Mouse (Mus musculus) midbrain, embryonic 13.5 days (tissue): Measurements from ENCODE around the gene Pdcd11. TPM values are rescaled to one million over a fixed set of nuclear protein-coding genes. Genes with fewer than 3 reads are reported as not detected.

Experiments used
- ATAC-seq: fragments of 200-750 bp; cut with Nextera tagmentation; 2 replicates; pipeline ENCODE4 v1.8.0; 2017; ENCODE audit warnings: mild to moderate bottlenecking, moderate TSS enrichment, moderate library complexity
- H3K27ac ChIP-seq: fragments of 300-500 bp; sonication (generic); 2 replicates; pipeline ENCODE4 v1.5.1; 2015; ENCODE audit warnings: inconsistent platforms, mild to moderate bottlenecking, moderate library complexity
- H3K27me3 ChIP-seq: fragments of 300-500 bp; sonication (generic); 2 replicates; pipeline ENCODE4 v1.6.1; 2015; ENCODE audit warnings: mild to moderate bottlenecking, inconsistent platforms
- H3K36me3 ChIP-seq: fragments of 300-500 bp; sonication (generic); 2 replicates; pipeline ENCODE4 v1.6.1; 2015; ENCODE audit warnings: mild to moderate bottlenecking, inconsistent platforms
- H3K4me1 ChIP-seq: fragments of 300-500 bp; sonication (generic); replicated peaks from 2 replicates; pipeline ENCODE4 v1.6.1; 2015; ENCODE audit warnings: inconsistent platforms
- H3K4me2 ChIP-seq: fragments of 300-500 bp; sonication (generic); replicated peaks from 2 replicates; pipeline ENCODE4 v1.6.1; 2015; ENCODE audit warnings: moderate library complexity, mild to moderate bottlenecking, inconsistent platforms
- H3K4me3 ChIP-seq: fragments of 300-500 bp; sonication (generic); replicated peaks from 2 replicates; pipeline ENCODE4 v1.5.1; 2015; ENCODE audit warnings: mild to moderate bottlenecking, inconsistent platforms
- H3K9ac ChIP-seq: fragments of 300-500 bp; sonication (generic); replicated peaks from 2 replicates; pipeline ENCODE4 v1.6.1; 2015; ENCODE audit warnings: mild to moderate bottlenecking, inconsistent platforms
- H3K9me3 ChIP-seq: fragments of 300-500 bp; sonication (generic); 2 replicates; pipeline ENCODE4 v1.6.1; 2016; ENCODE audit warnings: mild to moderate bottlenecking, inconsistent platforms
- WGBS: fragments of 180-500 bp; shearing (Covaris S2); methylation state at CpG from one replicate; pipeline ENCODE4 v1.1.7; 2015; 5-methylcytosine and 5-hydroxymethylcytosine counted together
- polyA plus RNA-seq: library from polyadenylated mRNA; unstranded; fragments of >200 nt; fragmentation: Nextera tagmentation; extraction: Ambion mirVana; gene quantifications from 2 replicates; pipeline ENCODE4 v1.2.1, GENCODE M21; 2015

Pdcd11 gene
- polyA plus RNA-seq, result 7.7 and 8.0 TPM in 2 replicates

GRCm38 (mm10) chr19:47090550-47091156, at the start of gene Pdcd11, which contains the start of gene Usmg5:
TSS of gene Pdcd11 (plus strand) at chr19:47090768.
TSS of gene Usmg5 (minus strand) at chr19:47090647.
- H3K4me3 ChIP-seq, result peak within 1 kb of the TSS; percentile 95
- H3K27ac ChIP-seq, result peak within 1 kb of the TSS; percentile 88
- peaks cover 29% of the 10 kb centered on the region for H3K36me3 ChIP-seq
- H3K9me3 ChIP-seq, result no peaks in the 10 kb centered on the region
- H3K4me2 ChIP-seq, result peak within 1 kb of the TSS; percentile 81
- WGBS, result under 1% methylated on average over 56 of the region's 56 CpGs
- H3K27me3 ChIP-seq, result no peaks in the 10 kb centered on the region
- peaks cover 31% of the 10 kb centered on the region for H3K4me1 ChIP-seq
- H3K9ac ChIP-seq, result peak within 1 kb of the TSS; percentile 93
- peak; percentile 100 for ATAC-seq

- no peak overlapping the region for H3K4me2 ChIP-seq
- H3K9ac ChIP-seq, result no peak overlapping the region
- H3K27ac ChIP-seq, result no peak overlapping the region
- no peaks in the 10 kb centered on the region for H3K9me3 ChIP-seq
- H3K27me3 ChIP-seq, result no peaks in the 10 kb centered on the region
- 98% methylated on average over 3 of the region's 3 CpGs for WGBS
- H3K4me3 ChIP-seq, result no peak overlapping the region
- H3K4me1 ChIP-seq, result no peaks in the 10 kb centered on the region; the same call in 1 of the 2 replicates
- H3K36me3 ChIP-seq, result peaks cover 66% of the 10 kb centered on the region
- no peak for ATAC-seq
Measured at GRCm38 (mm10) chr19:47043608-47044007, 47.0 kb upstream of the Pdcd11 start.

- H3K4me1 ChIP-seq, result peaks cover 16% of the 10 kb centered on the region
- H3K9ac ChIP-seq, result no peak overlapping the region
- H3K36me3 ChIP-seq, result peaks cover 43% of the 10 kb centered on the region
- no peaks in the 10 kb centered on the region for H3K9me3 ChIP-seq
- no peak for ATAC-seq
- H3K4me2 ChIP-seq, result no peak overlapping the region
- WGBS, result 97% methylated on average over 1 of the region's 1 CpGs
- H3K4me3 ChIP-seq, result no peak overlapping the region
- no peak overlapping the region for H3K27ac ChIP-seq
- H3K27me3 ChIP-seq, result no peaks in the 10 kb centered on the region
Measured at GRCm38 (mm10) chr19:47046343-47046742, 44.2 kb upstream of the Pdcd11 start.

GRCm38 (mm10) chr19:47047236-47047833, 43.2 kb upstream of the Pdcd11 start:
- no peak for ATAC-seq

GRCm38 (mm10) chr19:47049061-47049460, 41.5 kb upstream of the Pdcd11 start:
- H3K36me3 ChIP-seq, result peaks cover 35% of the 10 kb centered on the region
- no peak overlapping the region for H3K27ac ChIP-seq
- no peak for ATAC-seq
- H3K9ac ChIP-seq, result peak overlapping the region; percentile 80; the same call in 1 of the 2 replicates
- no peaks in the 10 kb centered on the region for H3K9me3 ChIP-seq
- WGBS, result 62% methylated on average over 4 of the region's 4 CpGs
- no peaks in the 10 kb centered on the region for H3K27me3 ChIP-seq
- peak overlapping the region; percentile 74 for H3K4me2 ChIP-seq
- H3K4me1 ChIP-seq, result peaks cover 16% of the 10 kb centered on the region
- H3K4me3 ChIP-seq, result peak overlapping the region; percentile 63; the same call in 1 of the 2 replicates

More at GRCm38 (mm10) chr19:47047236-47047833, 43.2 kb upstream of the Pdcd11 start:
- Histone ChIP-seq H3K27me3 (no peaks in the 10 kb centered on the region), H3K9me3 (no peaks in the 10 kb centered on the region), H3K36me3 (peaks cover 40% of the 10 kb centered on the region), H3K9ac (no peak overlapping the region), H3K4me1 (peaks cover 16% of the 10 kb centered on the region), H3K4me2 (no peak overlapping the region), H3K27ac (no peak overlapping the region), H3K4me3 (no peak overlapping the region)
- 91% methylated on average over 13 of the region's 13 CpGs for WGBS

GRCm38 (mm10) chr19:47049840-47050239, 40.7 kb upstream of the Pdcd11 start:
- Histone ChIP-seq H3K9ac (peak overlapping the region; percentile 80), H3K36me3 (peaks cover 28% of the 10 kb centered on the region), H3K4me2 (peak overlapping the region; percentile 74), H3K27ac (peak overlapping the region; percentile 90), H3K4me3 (peak overlapping the region; percentile 63), H3K27me3 (no peaks in the 10 kb centered on the region), H3K9me3 (no peaks in the 10 kb centered on the region), H3K4me1 (peaks cover 16% of the 10 kb centered on the region)
- 8% methylated on average over 7 of the region's 7 CpGs for WGBS
- ATAC-seq, result peak; percentile 50; the same call in 1 of the 2 replicates

- under 1% methylated on average over 74 of the region's 75 CpGs for WGBS
- H3K27ac ChIP-seq, result peak within 1 kb of the TSS; percentile 90
- peaks cover 16% of the 10 kb centered on the region for H3K4me1 ChIP-seq
- H3K4me3 ChIP-seq, result peak within 1 kb of the TSS; percentile 63
- H3K4me2 ChIP-seq, result peak within 1 kb of the TSS; percentile 74
- no peaks in the 10 kb centered on the region for H3K27me3 ChIP-seq
- H3K9ac ChIP-seq, result peak within 1 kb of the TSS; percentile 80
- ATAC-seq, result peak; percentile 93
- peaks cover 25% of the 10 kb centered on the region for H3K36me3 ChIP-seq
- no peaks in the 10 kb centered on the region for H3K9me3 ChIP-seq
Measured at GRCm38 (mm10) chr19:47050271-47051032, 40.1 kb upstream of the Pdcd11 start, which contains the start of gene Pcgf6. TSS of gene Pcgf6 (minus strand) at chr19:47050906.

- H3K36me3 ChIP-seq, result peaks cover 3% of the 10 kb centered on the region; the same call in 1 of the 2 replicates
- peaks cover 16% of the 10 kb centered on the region for H3K4me1 ChIP-seq
- H3K9ac ChIP-seq, result no peak overlapping the region
- H3K4me2 ChIP-seq, result no peak overlapping the region
- no peak overlapping the region for H3K4me3 ChIP-seq
- H3K9me3 ChIP-seq, result no peaks in the 10 kb centered on the region
- no peak for ATAC-seq
- no peak overlapping the region for H3K27ac ChIP-seq
- 84% methylated on average over 4 of the region's 4 CpGs for WGBS
- no peaks in the 10 kb centered on the region for H3K27me3 ChIP-seq
Measured at GRCm38 (mm10) chr19:47052927-47053326, 37.6 kb upstream of the Pdcd11 start.

GRCm38 (mm10) chr19:47053471-47053870, 37.1 kb upstream of the Pdcd11 start:
- ATAC-seq, result no peak
- Histone ChIP-seq H3K9ac (no peak overlapping the region), H3K4me3 (no peak overlapping the region), H3K36me3 (no peaks in the 10 kb centered on the region), H3K4me1 (peaks cover 16% of the 10 kb centered on the region), H3K9me3 (no peaks in the 10 kb centered on the region), H3K4me2 (no peak overlapping the region), H3K27ac (no peak overlapping the region), H3K27me3 (no peaks in the 10 kb centered on the region)
- WGBS, result 93% methylated on average over 4 of the region's 4 CpGs

GRCm38 (mm10) chr19:47057684-47058083, 32.9 kb upstream of the Pdcd11 start:
- Histone ChIP-seq H3K36me3 (no peaks in the 10 kb centered on the region), H3K27me3 (no peaks in the 10 kb centered on the region), H3K4me1 (no peaks in the 10 kb centered on the region), H3K27ac (no peak overlapping the region), H3K4me3 (no peak overlapping the region), H3K9ac (no peak overlapping the region), H3K4me2 (no peak overlapping the region), H3K9me3 (no peaks in the 10 kb centered on the region)
- ATAC-seq, result no peak
- WGBS, result 76% methylated on average over 1 of the region's 1 CpGs

GRCm38 (mm10) chr19:47065860-47066259, 24.7 kb upstream of the Pdcd11 start:
- ATAC-seq, result no peak
- Histone ChIP-seq H3K27me3 (no peaks in the 10 kb centered on the region), H3K9ac (no peak overlapping the region), H3K4me1 (peaks cover 13% of the 10 kb centered on the region), H3K9me3 (no peaks in the 10 kb centered on the region), H3K4me3 (no peak overlapping the region), H3K4me2 (no peak overlapping the region), H3K36me3 (0 out of 2 replicates have a peak, but pooled peaks cover 1% of the 10 kb centered on the region), H3K27ac (no peak overlapping the region)
- 83% methylated on average over 3 of the region's 3 CpGs for WGBS
